Mouse (Mus musculus) ES-Bruce4 (cell line): ENCODE data around the gene Rplp0.

Experiments used
- CTCF ChIP-seq: IDR thresholded peaks from one replicate; pipeline ENCODE4 v1.8.1; 2011; ENCODE audit warnings: low read depth, low read length
- EP300 ChIP-seq: IDR thresholded peaks from 2 replicates; pipeline ENCODE4 v1.6.1; 2011; ENCODE audit warnings: low read depth, low read length; ENCODE audit not compliant: insufficient read depth
- POLR2A ChIP-seq: IDR thresholded peaks from one replicate; pipeline ENCODE4 v1.8.1; 2011; ENCODE audit warnings: low read length; ENCODE audit not compliant: insufficient read depth

DNA sequence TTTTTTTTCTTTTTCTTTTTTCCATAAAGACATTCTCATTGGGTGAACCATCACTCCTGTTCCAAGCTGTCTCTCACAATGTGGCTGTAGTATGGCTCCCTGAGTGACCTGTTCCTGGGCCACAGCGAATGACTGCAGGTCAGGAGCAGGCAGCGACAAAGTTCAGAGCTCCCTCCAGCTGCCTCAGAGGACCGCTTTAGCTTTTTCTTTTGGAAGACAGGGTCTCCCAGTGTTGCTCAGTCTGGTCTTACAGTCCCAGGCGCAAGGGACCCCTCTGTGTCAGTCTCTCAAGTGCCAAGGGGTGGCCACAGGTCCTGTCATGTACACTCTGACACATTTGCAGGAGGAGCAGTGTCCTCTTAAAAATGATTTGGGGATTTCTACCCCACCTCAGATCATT is 36.7 kb upstream of the Rplp0 start:
- TF ChIP-seq EP300 (no peak), POLR2A (no peak), CTCF (no peak)
